Mouse (Mus musculus): Measurements from ENCODE around the gene Cd44.

- TF ChIP-seq POLR2A (IDR thresholded peaks at IDR 0.05; ENCODE audit: low read depth, low read length) (no peak), CTCF (IDR thresholded peaks at IDR 0.05; ENCODE audit: extremely low read depth, insufficient read length, insufficient replicate concordance, low read depth, low read length) (no peak)
These were observed 43.2 kb downstream of the Cd44 start for GRCm38 (mm10) chr2:102858271-102858670.

Measured in small intestine, adult 2 months (tissue).